8 mouse cellular contexts compared by ENCODE assay signal in the genomic region with DNA sequence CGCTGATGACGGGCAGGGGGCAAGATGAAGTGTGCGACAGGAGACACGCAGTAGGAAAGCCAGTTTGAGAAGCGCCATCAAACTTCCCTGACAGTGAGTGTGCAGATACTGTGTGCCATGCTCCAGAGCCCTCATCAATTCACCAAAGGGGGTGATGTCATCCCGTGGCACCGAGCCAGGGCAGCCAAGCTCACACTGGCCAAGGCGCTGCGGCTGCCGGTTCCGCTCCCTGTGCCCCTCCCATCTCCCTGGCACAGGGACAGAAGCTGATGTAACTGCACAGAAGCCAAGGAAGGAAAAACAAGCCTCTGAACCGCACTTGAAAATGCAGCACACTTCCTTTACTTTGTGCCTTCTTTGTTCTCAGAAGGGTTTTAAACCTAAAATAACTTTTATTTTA. TPM values are rescaled to one million over a fixed set of nuclear protein-coding genes. Genes with fewer than 3 reads are reported as not detected.
A peak's percentile ranks its signal among the peaks of the same experiment; 100 is the strongest.
DNase-seq lines count a peak whose midpoint lies in the region; ATAC-seq and TF ChIP-seq lines count a peak whose summit lies in the region.

No protein-coding gene starts in this region.

- no peak overlapping the region for H3K4me3 ChIP-seq in embryonic facial prominence, embryonic 11.5 days (ENCODE audit: low read depth, low read length)
- no peak overlapping the region for H3K4me3 ChIP-seq in embryonic facial prominence, embryonic 10.5 days
- no peak overlapping the region for H3K4me3 ChIP-seq in midbrain, postnatal 0 days (ENCODE audit: low read depth, low read length)

- peaks cover 48% of the 10 kb centered on the region for H3K36me3 ChIP-seq in embryonic facial prominence, embryonic 11.5 days (replicated peaks; ENCODE audit: control insufficient read depth, insufficient read depth, low read depth, low read length)
- H3K36me3 ChIP-seq in embryonic facial prominence, embryonic 10.5 days (replicated peaks): peaks cover 100% of the 10 kb centered on the region
- H3K36me3 ChIP-seq in midbrain, postnatal 0 days (ENCODE audit: insufficient read depth, low read length): peaks cover 69% of the 10 kb centered on the region

- no peaks in the 10 kb centered on the region for H3K4me1 ChIP-seq in embryonic facial prominence, embryonic 11.5 days (ENCODE audit: control insufficient read depth, insufficient read depth, low read length)
- peaks cover 3% of the 10 kb centered on the region for H3K4me1 ChIP-seq in embryonic facial prominence, embryonic 10.5 days
- no peaks in the 10 kb centered on the region; the same call in 1 of the 2 replicates for H3K4me1 ChIP-seq in midbrain, postnatal 0 days (ENCODE audit: insufficient read depth, low read length)

- no peak overlapping the region for H3K9ac ChIP-seq in embryonic facial prominence, embryonic 11.5 days (replicated peaks; ENCODE audit: low read length)
- H3K9ac ChIP-seq in midbrain, postnatal 0 days (replicated peaks; ENCODE audit: low read length, poor library complexity, severe bottlenecking): no peak overlapping the region

- TF ChIP-seq CTCF in midbrain, postnatal 0 days (IDR thresholded peaks at IDR 0.05): no peak

- no peaks in the 10 kb centered on the region for H3K9me3 ChIP-seq in embryonic facial prominence, embryonic 11.5 days (replicated peaks; ENCODE audit: control insufficient read depth, low read length)
- no peaks in the 10 kb centered on the region for H3K9me3 ChIP-seq in embryonic facial prominence, embryonic 10.5 days
- H3K9me3 ChIP-seq in midbrain, postnatal 0 days (ENCODE audit: low read length): no peaks in the 10 kb centered on the region

- no peak overlapping the region for H3K4me2 ChIP-seq in embryonic facial prominence, embryonic 11.5 days (ENCODE audit: low read depth, low read length)
- peak overlapping the region; percentile 15; the same call in 1 of the 2 replicates for H3K4me2 ChIP-seq in midbrain, postnatal 0 days (ENCODE audit: low read depth, low read length, poor library complexity, severe bottlenecking)

- 0 out of 2 replicates have a peak, but pooled peaks have one; percentile 17 for ATAC-seq in embryonic facial prominence, embryonic 11.5 days (replicated peaks; ENCODE audit: insufficient number of reproducible peaks, low FRiP score, low TSS enrichment, low read depth)
- ATAC-seq in granulocyte monocyte progenitor cell, adult 5-6 weeks (replicated peaks; ENCODE audit: poor library complexity, severe bottlenecking): peak; percentile 94
- ATAC-seq in midbrain, postnatal 0 days (ENCODE audit: low FRiP score): peak; percentile 91

- H3K27ac ChIP-seq in embryonic facial prominence, embryonic 11.5 days (replicated peaks; ENCODE audit: low read depth, low read length): no peak overlapping the region
- H3K27ac ChIP-seq in embryonic facial prominence, embryonic 10.5 days (replicated peaks): no peak overlapping the region
- H3K27ac ChIP-seq in midbrain, postnatal 0 days (ENCODE audit: low read depth, low read length): peak overlapping the region; percentile 38; the same call in 1 of the 2 replicates

- no peaks in the 10 kb centered on the region for H3K27me3 ChIP-seq in embryonic facial prominence, embryonic 11.5 days (ENCODE audit: control insufficient read depth, insufficient read depth, low read length)
- H3K27me3 ChIP-seq in embryonic facial prominence, embryonic 10.5 days (replicated peaks; ENCODE audit: low read depth, poor library complexity, severe bottlenecking): no peaks in the 10 kb centered on the region
- H3K27me3 ChIP-seq in midbrain, postnatal 0 days (ENCODE audit: insufficient read depth, low read length): no peaks in the 10 kb centered on the region

- intact Hi-C loops in left cerebral cortex, postnatal 25 days (cut with DNase I): no loop called here

- WGBS in embryonic facial prominence, embryonic 11.5 days: 88% methylated on average over 12 of the region's 12 CpGs
- 95% methylated on average over 12 of the region's 12 CpGs for WGBS in embryonic facial prominence, embryonic 10.5 days
- 45% methylated on average over 12 of the region's 12 CpGs for WGBS in midbrain, postnatal 0 days

- DNase-seq in embryonic facial prominence, embryonic 11.5 days (ENCODE audit: low spot score): no peak
- no peak for DNase-seq in embryonic facial prominence, embryonic 10.5 days (ENCODE audit: low spot score)
- DNase-seq in cerebellum, postnatal 36 days: peak; percentile 100
- peak; percentile 96 for DNase-seq in kidney, adult 11 months
- DNase-seq in left cerebral cortex, postnatal 25 days (ENCODE audit: low spot score in 2 of 2): peak; percentile 93 to 97
- peak; percentile 96 for DNase-seq in midbrain, postnatal 0 days (ENCODE audit: low spot score)
- DNase-seq in spleen, postnatal 14 days (ENCODE audit: low spot score in 2 of 2): peak; percentile 78 to 79

RNA-seq across cellular contexts. Expression of a gene that starts 6.8 kb away (rescaled TPM):
- 63.1 and 66.6 TPM in 2 replicates for polyA plus RNA-seq in embryonic facial prominence, embryonic 11.5 days (2014; fragmentation: Nextera tagmentation; extraction: Ambion mirVana)
- polyA plus RNA-seq in embryonic facial prominence, embryonic 10.5 days (2016; fragmentation: Nextera tagmentation; extraction: Ambion mirVana): 69.3 and 74.4 TPM in 2 replicates
- 13.9 and 21.2 TPM in 2 replicates for total RNA-seq in granulocyte monocyte progenitor cell, adult 5-6 weeks (2014; fragmentation: Nextera tagmentation)
- total RNA-seq in granulocyte monocyte progenitor cell, adult 5-6 weeks (2017): 43.4 and 44.1 TPM in 2 replicates
- 100 to 1,000 TPM; 267 to 283 TPM for total RNA-seq in left cerebral cortex, postnatal 25 days (2021)
- total RNA-seq in midbrain, postnatal 0 days (2014; rRNA removed): 80.5 and 106 TPM in 2 replicates
- polyA plus RNA-seq in midbrain, postnatal 0 days (2015; fragmentation: Nextera tagmentation; extraction: Ambion mirVana): 66.5 and 73.4 TPM in 2 replicates

RNA-seq across cellular contexts. Expression of a gene that starts 40.4 kb away (rescaled TPM):
- 3.3 and 3.8 TPM in 2 replicates for polyA plus RNA-seq in embryonic facial prominence, embryonic 11.5 days (2014; fragmentation: Nextera tagmentation; extraction: Ambion mirVana)
- polyA plus RNA-seq in embryonic facial prominence, embryonic 10.5 days (2016; fragmentation: Nextera tagmentation; extraction: Ambion mirVana): 2.2 and 2.4 TPM in 2 replicates
- 0.58 and 1.4 TPM in 2 replicates for total RNA-seq in granulocyte monocyte progenitor cell, adult 5-6 weeks (2014; fragmentation: Nextera tagmentation)
- 0.31 and 0.90 TPM in 2 replicates for total RNA-seq in granulocyte monocyte progenitor cell, adult 5-6 weeks (2017)
- total RNA-seq in left cerebral cortex, postnatal 25 days (2021): 10 to 100 TPM; 74.8 to 81.5 TPM
- total RNA-seq in midbrain, postnatal 0 days (2014; rRNA removed): 38.7 and 39.8 TPM in 2 replicates
- polyA plus RNA-seq in midbrain, postnatal 0 days (2015; fragmentation: Nextera tagmentation; extraction: Ambion mirVana): 2.5 and 2.7 TPM in 2 replicates

Comparison
In these comparisons a context has a peak if more than half of its experiments do, and no peak if none do; other contexts are left out.
1. ATAC-seq: peak in every context shown above with its lines; median percentile 94 in granulocyte monocyte progenitor cell, adult 5-6 weeks; 91 in midbrain, postnatal 0 days; 17 in embryonic facial prominence, embryonic 11.5 days.
2. DNase-seq: peak in cerebellum, postnatal 36 days (2 of 2), kidney, adult 11 months (single experiment), left cerebral cortex, postnatal 25 days (2 of 2), midbrain, postnatal 0 days (single experiment) and spleen, postnatal 14 days (2 of 2); none in embryonic facial prominence, embryonic 11.5 days (single experiment) and embryonic facial prominence, embryonic 10.5 days (single experiment).
3. RNA of a gene that starts 40.4 kb away (total RNA-seq): 74.8 to 81.5 TPM in left cerebral cortex, postnatal 25 days and 38.7 to 39.8 TPM in midbrain, postnatal 0 days; 0.31 to 1.4 TPM in granulocyte monocyte progenitor cell, adult 5-6 weeks; every median in the first group is over 10 times any median in the second.